Mouse (Mus musculus): ENCODE data around the gene Pknox1. TPM values are rescaled to one million over a fixed set of nuclear protein-coding genes. Genes with fewer than 3 reads are reported as not detected.
"Not testable (repeated sequence)": the region's sequence is repeated elsewhere in the genome, so short reads cannot be mapped to it uniquely, and the experiment has no call there.

The Pknox1 gene
- polyA plus RNA-seq, 1 experiment from 2014 or later: 24.8 TPM

GRCm38 (mm10) chr17:31535871-31536629 is 28.5 kb upstream of the Pknox1 start:
- Histone ChIP-seq H3K4me3 (peak overlapping the region; percentile 28), H3K27me3 (ENCODE audit: insufficient read depth, poor library complexity, severe bottlenecking) (no peaks in the 10 kb centered on the region), H3K4me1 (replicated peaks) (peaks cover 30% of the 10 kb centered on the region), H3K9me3 (no peaks in the 10 kb centered on the region), H3K36me3 (peaks cover 9% of the 10 kb centered on the region), H3K27ac (peak overlapping the region; percentile 89)
- 32% methylated on average over 8 of the region's 8 CpGs for WGBS
- peak; percentile 54 for DNase-seq (ENCODE audit: low spot score)

GRCm38 (mm10) chr17:31540101-31540500 is 24.4 kb upstream of the Pknox1 start:
- no peaks in the 10 kb centered on the region for H3K27me3 ChIP-seq (ENCODE audit: insufficient read depth, poor library complexity, severe bottlenecking)
- no peaks in the 10 kb centered on the region for H3K9me3 ChIP-seq
- H3K27ac ChIP-seq: peak overlapping the region; percentile 66; the same call in 1 of the 2 replicates
- no peaks in the 10 kb centered on the region for H3K36me3 ChIP-seq
- H3K4me3 ChIP-seq: no peak overlapping the region
- DNase-seq (ENCODE audit: low spot score): no peak
- 60% methylated on average over 3 of the region's 3 CpGs for WGBS
- peaks cover 36% of the 10 kb centered on the region for H3K4me1 ChIP-seq (replicated peaks)

GRCm38 (mm10) chr17:31540809-31541459 is 23.6 kb upstream of the Pknox1 start:
- DNase-seq (ENCODE audit: low spot score): no peak
- no peak overlapping the region for H3K4me3 ChIP-seq

GRCm38 (mm10) chr17:31541460-31541831 is 23.1 kb upstream of the Pknox1 start:
- Histone ChIP-seq H3K9me3 (no peaks in the 10 kb centered on the region), H3K4me3 (no peak overlapping the region), H3K4me1 (replicated peaks) (peaks cover 23% of the 10 kb centered on the region), H3K36me3 (no peaks in the 10 kb centered on the region), H3K27ac (peak overlapping the region; percentile 60), H3K27me3 (ENCODE audit: insufficient read depth, poor library complexity, severe bottlenecking) (no peaks in the 10 kb centered on the region)
- 33% methylated on average over 6 of the region's 6 CpGs for WGBS
- no peak for DNase-seq (ENCODE audit: low spot score)

More at GRCm38 (mm10) chr17:31540809-31541459, 23.6 kb upstream of the Pknox1 start:
- Histone ChIP-seq H3K27ac (peak overlapping the region; percentile 62; the same call in 1 of the 2 replicates), H3K4me1 (replicated peaks) (peaks cover 28% of the 10 kb centered on the region), H3K36me3 (no peaks in the 10 kb centered on the region), H3K9me3 (no peaks in the 10 kb centered on the region), H3K27me3 (ENCODE audit: insufficient read depth, poor library complexity, severe bottlenecking) (no peaks in the 10 kb centered on the region)
- 53% methylated on average over 4 of the region's 4 CpGs for WGBS

GRCm38 (mm10) chr17:31543574-31543973 is 21.0 kb upstream of the Pknox1 start:
- no peak for DNase-seq (ENCODE audit: low spot score)
- WGBS: 44% methylated on average over 6 of the region's 6 CpGs
- H3K4me3 ChIP-seq: no peak overlapping the region
- no peaks in the 10 kb centered on the region for H3K9me3 ChIP-seq
- no peaks in the 10 kb centered on the region for H3K27me3 ChIP-seq (ENCODE audit: insufficient read depth, poor library complexity, severe bottlenecking)
- H3K36me3 ChIP-seq: no peaks in the 10 kb centered on the region
- no peak overlapping the region for H3K27ac ChIP-seq
- peaks cover 33% of the 10 kb centered on the region for H3K4me1 ChIP-seq (replicated peaks)

- DNase-seq (ENCODE audit: low spot score): no peak
- WGBS: 90% methylated on average over 9 of the region's 9 CpGs
- no peak overlapping the region for H3K27ac ChIP-seq
- no peaks in the 10 kb centered on the region for H3K27me3 ChIP-seq (ENCODE audit: insufficient read depth, poor library complexity, severe bottlenecking)
- no peak overlapping the region for H3K4me3 ChIP-seq
- H3K9me3 ChIP-seq: no peaks in the 10 kb centered on the region
- H3K4me1 ChIP-seq (replicated peaks): peaks cover 15% of the 10 kb centered on the region
- no peaks in the 10 kb centered on the region for H3K36me3 ChIP-seq
Measured at GRCm38 (mm10) chr17:31546444-31547196, 17.9 kb upstream of the Pknox1 start.

- Histone ChIP-seq H3K4me1 (replicated peaks) (peaks cover 10% of the 10 kb centered on the region), H3K36me3 (no peaks in the 10 kb centered on the region), H3K27me3 (ENCODE audit: insufficient read depth, poor library complexity, severe bottlenecking) (no peaks in the 10 kb centered on the region), H3K9me3 (no peaks in the 10 kb centered on the region), H3K4me3 (no peak overlapping the region), H3K27ac (peak overlapping the region; percentile 53; the same call in 1 of the 2 replicates)
- no peak for DNase-seq (ENCODE audit: low spot score)
- WGBS: 57% methylated on average over 3 of the region's 3 CpGs
Measured at GRCm38 (mm10) chr17:31547974-31548373, 16.6 kb upstream of the Pknox1 start.

GRCm38 (mm10) chr17:31549389-31549788 is 15.1 kb upstream of the Pknox1 start:
- H3K27me3 ChIP-seq (ENCODE audit: insufficient read depth, poor library complexity, severe bottlenecking): no peaks in the 10 kb centered on the region
- H3K9me3 ChIP-seq: no peaks in the 10 kb centered on the region
- no peak overlapping the region for H3K4me3 ChIP-seq
- peaks cover 10% of the 10 kb centered on the region for H3K4me1 ChIP-seq (replicated peaks)
- 62% methylated on average over 8 of the region's 8 CpGs for WGBS
- DNase-seq (ENCODE audit: low spot score): no peak
- no peaks in the 10 kb centered on the region for H3K36me3 ChIP-seq
- H3K27ac ChIP-seq: no peak overlapping the region

- not testable (repeated sequence) for DNase-seq (ENCODE audit: low spot score); H3K4me3 ChIP-seq; H3K27me3 ChIP-seq (ENCODE audit: insufficient read depth, poor library complexity, severe bottlenecking); H3K9me3 ChIP-seq; H3K27ac ChIP-seq; H3K36me3 ChIP-seq
- 94% methylated on average over 23 of the region's 23 CpGs for WGBS
- H3K4me1 ChIP-seq (replicated peaks): peaks cover 12% of the 10 kb centered on the region
Measured at GRCm38 (mm10) chr17:31552601-31553000, 11.9 kb upstream of the Pknox1 start.

GRCm38 (mm10) chr17:31556253-31556652 is 8.3 kb upstream of the Pknox1 start:
- no peak for DNase-seq (ENCODE audit: low spot score)
- 76% methylated on average over 4 of the region's 4 CpGs for WGBS

GRCm38 (mm10) chr17:31557124-31557880 is 7.2 kb upstream of the Pknox1 start:
- peaks cover 15% of the 10 kb centered on the region for H3K4me1 ChIP-seq (replicated peaks)
- H3K9me3 ChIP-seq: no peaks in the 10 kb centered on the region
- H3K4me3 ChIP-seq: no peak overlapping the region
- peak overlapping the region; percentile 63; the same call in 1 of the 2 replicates for H3K27ac ChIP-seq
- H3K36me3 ChIP-seq: no peaks in the 10 kb centered on the region
- peak; percentile 54 for DNase-seq (ENCODE audit: low spot score)
- 71% methylated on average over 11 of the region's 11 CpGs for WGBS
- no peaks in the 10 kb centered on the region for H3K27me3 ChIP-seq (ENCODE audit: insufficient read depth, poor library complexity, severe bottlenecking)

More at GRCm38 (mm10) chr17:31556253-31556652, 8.3 kb upstream of the Pknox1 start:
- Histone ChIP-seq H3K27me3 (ENCODE audit: insufficient read depth, poor library complexity, severe bottlenecking) (no peaks in the 10 kb centered on the region), H3K36me3 (no peaks in the 10 kb centered on the region), H3K4me3 (no peak overlapping the region), H3K4me1 (replicated peaks) (peaks cover 15% of the 10 kb centered on the region), H3K9me3 (no peaks in the 10 kb centered on the region), H3K27ac (no peak overlapping the region)

- Histone ChIP-seq H3K9me3 (no peaks in the 10 kb centered on the region), H3K27ac (peak overlapping the region; percentile 63; the same call in 1 of the 2 replicates), H3K4me1 (replicated peaks) (peaks cover 15% of the 10 kb centered on the region), H3K27me3 (ENCODE audit: insufficient read depth, poor library complexity, severe bottlenecking) (no peaks in the 10 kb centered on the region), H3K36me3 (no peaks in the 10 kb centered on the region), H3K4me3 (no peak overlapping the region)
- WGBS: 86% methylated on average over 10 of the region's 10 CpGs
- DNase-seq (ENCODE audit: low spot score): no peak
Measured at GRCm38 (mm10) chr17:31557947-31558542, 6.5 kb upstream of the Pknox1 start.
